Mouse (Mus musculus): ENCODE measurements around the gene Vps52. TPM values are rescaled to one million over a fixed set of nuclear protein-coding genes. Genes with fewer than 3 reads are reported as not detected.
A peak's percentile ranks its signal among the peaks of the same experiment; 100 is the strongest.
"Not testable (repeated sequence)": the region's sequence is repeated elsewhere in the genome, so short reads cannot be mapped to it uniquely, and the experiment has no call there.

Vps52 gene
- polyA plus RNA-seq, 1 experiment from 2014 or later = 43.8 TPM

GRCm38 (mm10) chr17:33998697-33999096 is 43.1 kb downstream of the Vps52 start:
- H3K4me2 ChIP-seq (ENCODE audit: low read depth); DNase-seq (ENCODE audit: low spot score); H3K9ac ChIP-seq (ENCODE audit: low read length); H3K4me1 ChIP-seq (ENCODE audit: control insufficient read depth, insufficient read depth, low read length); H3K4me3 ChIP-seq (ENCODE audit: low read depth, low read length); H3K36me3 ChIP-seq (ENCODE audit: control insufficient read depth, insufficient read depth, low read length); H3K9me3 ChIP-seq (ENCODE audit: control insufficient read depth, low read length); H3K27ac ChIP-seq (ENCODE audit: low read depth, low read length); ATAC-seq (ENCODE audit: insufficient read depth, low FRiP score, low TSS enrichment): not testable (repeated sequence)
- WGBS = 63% methylated on average over 5 of the region's 5 CpGs
- peaks cover 12% of the 10 kb centered on the region for H3K27me3 ChIP-seq (ENCODE audit: control insufficient read depth, insufficient read depth, low read length)

- DNase-seq (ENCODE audit: low spot score) = peak; percentile 20
Measured at GRCm38 (mm10) chr17:33999341-34000149, 43.9 kb downstream of the Vps52 start.

DNA sequence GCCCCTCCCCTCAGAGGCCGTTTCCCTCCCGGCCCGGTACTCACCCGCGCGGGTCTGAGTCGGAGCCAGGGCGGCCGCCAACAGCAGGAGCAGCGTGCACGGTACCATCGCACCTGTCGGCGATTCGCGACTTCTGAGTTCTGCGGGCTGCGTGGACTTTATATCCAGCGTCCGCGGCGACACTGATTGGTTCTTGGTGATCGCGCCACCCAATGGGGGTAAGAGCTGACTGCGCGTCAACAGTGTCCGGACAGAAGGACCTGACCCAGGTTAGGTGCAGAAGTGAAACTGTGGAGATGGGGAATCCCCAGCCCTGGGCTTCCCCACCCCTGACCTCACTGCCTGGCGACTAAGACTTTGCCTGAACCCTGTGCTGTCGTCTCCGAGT is 44.5 kb downstream of the Vps52 start, which contains the start of gene H2-K1:
TSS of gene H2-K1 (minus strand) at position 198 of the 388 bp plus-strand sequence.
- H3K9me3 ChIP-seq (ENCODE audit: control insufficient read depth, low read length) = no peaks in the 10 kb centered on the region
- peak within 1 kb of the TSS; percentile 43 for H3K9ac ChIP-seq (ENCODE audit: low read length)
- H3K27me3 ChIP-seq (ENCODE audit: control insufficient read depth, insufficient read depth, low read length) = peaks cover 12% of the 10 kb centered on the region
- H3K36me3 ChIP-seq (ENCODE audit: control insufficient read depth, insufficient read depth, low read length) = no peaks in the 10 kb centered on the region
- WGBS = under 1% methylated on average over 24 of the region's 30 CpGs
- no peaks in the 10 kb centered on the region for H3K4me1 ChIP-seq (ENCODE audit: control insufficient read depth, insufficient read depth, low read length)
- peak within 1 kb of the TSS; percentile 90 for H3K4me2 ChIP-seq (ENCODE audit: low read depth)
- H3K27ac ChIP-seq (ENCODE audit: low read depth, low read length) = no peak within 1 kb of the TSS
- peak; percentile 64 for DNase-seq (ENCODE audit: low spot score)
- H3K4me3 ChIP-seq (ENCODE audit: low read depth, low read length) = peak within 1 kb of the TSS; percentile 53
- peak; percentile 63 for ATAC-seq (ENCODE audit: insufficient read depth, low FRiP score, low TSS enrichment)

More at GRCm38 (mm10) chr17:33999341-34000149, 43.9 kb downstream of the Vps52 start:
- Histone ChIP-seq H3K4me2 (ENCODE audit: low read depth) (peak overlapping the region; percentile 90), H3K27me3 (ENCODE audit: control insufficient read depth, insufficient read depth, low read length) (peaks cover 12% of the 10 kb centered on the region), H3K9ac (ENCODE audit: low read length) (peak overlapping the region; percentile 43), H3K4me3 (ENCODE audit: low read depth, low read length) (peak overlapping the region; percentile 53), H3K4me1 (ENCODE audit: control insufficient read depth, insufficient read depth, low read length) (no peaks in the 10 kb centered on the region), H3K9me3 (ENCODE audit: control insufficient read depth, low read length) (no peaks in the 10 kb centered on the region), H3K36me3 (ENCODE audit: control insufficient read depth, insufficient read depth, low read length) (no peaks in the 10 kb centered on the region), H3K27ac (ENCODE audit: low read depth, low read length) (no peak overlapping the region)
- WGBS = 2% methylated on average over 70 of the region's 87 CpGs
- ATAC-seq (ENCODE audit: insufficient read depth, low FRiP score, low TSS enrichment) = peak; percentile 58

DNA sequence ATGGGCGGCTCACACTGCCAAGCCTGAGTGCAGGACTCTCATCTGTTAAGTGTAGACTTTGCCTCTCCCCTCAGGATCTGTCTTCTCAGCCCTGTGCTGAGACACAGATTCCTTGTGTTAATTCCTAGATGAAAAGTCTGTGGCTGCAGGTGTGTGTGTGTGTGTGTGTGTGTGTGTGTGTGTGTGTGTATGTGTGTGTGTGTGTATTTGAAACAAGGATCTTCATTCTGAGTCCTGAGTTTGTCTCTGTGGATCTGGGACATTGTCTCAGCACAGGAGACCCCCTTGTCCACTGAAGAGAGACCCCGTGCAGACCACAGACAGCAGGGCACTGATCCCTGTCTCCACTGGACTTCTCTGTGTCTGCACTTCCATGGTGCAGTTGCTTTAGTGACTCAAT is 45.2 kb downstream of the Vps52 start:
- not testable (repeated sequence) for H3K27ac ChIP-seq (ENCODE audit: low read depth, low read length); H3K4me3 ChIP-seq (ENCODE audit: low read depth, low read length); H3K4me1 ChIP-seq (ENCODE audit: control insufficient read depth, insufficient read depth, low read length); H3K36me3 ChIP-seq (ENCODE audit: control insufficient read depth, insufficient read depth, low read length); H3K9me3 ChIP-seq (ENCODE audit: control insufficient read depth, low read length); H3K4me2 ChIP-seq (ENCODE audit: low read depth); ATAC-seq (ENCODE audit: insufficient read depth, low FRiP score, low TSS enrichment); H3K9ac ChIP-seq (ENCODE audit: low read length); DNase-seq (ENCODE audit: low spot score)
- H3K27me3 ChIP-seq (ENCODE audit: control insufficient read depth, insufficient read depth, low read length) = peaks cover 12% of the 10 kb centered on the region
- WGBS = 65% methylated on average over 2 of the region's 2 CpGs

DNA sequence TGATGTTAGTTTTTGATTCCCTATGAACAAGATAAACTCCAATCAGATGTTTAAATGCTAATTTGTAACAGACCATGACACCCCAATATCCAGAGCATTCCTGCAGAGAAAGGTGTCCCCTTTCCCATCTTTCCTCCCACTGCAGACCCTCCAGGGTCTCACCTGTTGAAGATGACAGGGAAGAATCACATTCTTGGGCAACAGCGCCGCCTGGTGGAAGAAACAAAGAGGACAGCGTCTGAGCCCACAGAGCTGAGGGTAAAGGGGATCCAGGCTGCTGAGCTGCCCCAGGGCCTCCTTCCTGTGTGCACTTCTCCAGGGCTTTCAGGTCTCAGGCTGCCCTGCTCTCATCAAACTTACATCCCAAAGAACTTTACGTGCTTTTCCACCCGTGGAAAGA is 47.8 kb downstream of the Vps52 start:
- no peaks in the 10 kb centered on the region for H3K36me3 ChIP-seq (ENCODE audit: control insufficient read depth, insufficient read depth, low read length)
- no peaks in the 10 kb centered on the region for H3K9me3 ChIP-seq (ENCODE audit: control insufficient read depth, low read length)
- no peak overlapping the region for H3K9ac ChIP-seq (ENCODE audit: low read length)
- no peak overlapping the region for H3K4me3 ChIP-seq (ENCODE audit: low read depth, low read length)
- ATAC-seq (ENCODE audit: insufficient read depth, low FRiP score, low TSS enrichment) (no peak), DNase-seq (ENCODE audit: low spot score) (peak; percentile 64)
- H3K27me3 ChIP-seq (ENCODE audit: control insufficient read depth, insufficient read depth, low read length) = peaks cover 12% of the 10 kb centered on the region
- H3K4me1 ChIP-seq (ENCODE audit: control insufficient read depth, insufficient read depth, low read length) = no peaks in the 10 kb centered on the region
- H3K4me2 ChIP-seq (ENCODE audit: low read depth) = no peak overlapping the region
- WGBS = 3% methylated on average over 5 of the region's 5 CpGs
- no peak overlapping the region for H3K27ac ChIP-seq (ENCODE audit: low read depth, low read length)

GRCm38 (mm10) chr17:34006570-34006969 is 51.0 kb downstream of the Vps52 start:
- H3K27ac ChIP-seq (ENCODE audit: low read depth, low read length) = no peak overlapping the region
- H3K4me3 ChIP-seq (ENCODE audit: low read depth, low read length) = no peak overlapping the region
- DNase-seq (ENCODE audit: low spot score) (no peak), ATAC-seq (ENCODE audit: insufficient read depth, low FRiP score, low TSS enrichment) (no peak)
- 48% methylated on average over 2 of the region's 2 CpGs for WGBS
- H3K9me3 ChIP-seq (ENCODE audit: control insufficient read depth, low read length) = no peaks in the 10 kb centered on the region
- H3K36me3 ChIP-seq (ENCODE audit: control insufficient read depth, insufficient read depth, low read length) = no peaks in the 10 kb centered on the region
- H3K27me3 ChIP-seq (ENCODE audit: control insufficient read depth, insufficient read depth, low read length) = no peaks in the 10 kb centered on the region
- no peak overlapping the region for H3K4me2 ChIP-seq (ENCODE audit: low read depth)
- no peaks in the 10 kb centered on the region for H3K4me1 ChIP-seq (ENCODE audit: control insufficient read depth, insufficient read depth, low read length)
- H3K9ac ChIP-seq (ENCODE audit: low read length) = no peak overlapping the region

DNA sequence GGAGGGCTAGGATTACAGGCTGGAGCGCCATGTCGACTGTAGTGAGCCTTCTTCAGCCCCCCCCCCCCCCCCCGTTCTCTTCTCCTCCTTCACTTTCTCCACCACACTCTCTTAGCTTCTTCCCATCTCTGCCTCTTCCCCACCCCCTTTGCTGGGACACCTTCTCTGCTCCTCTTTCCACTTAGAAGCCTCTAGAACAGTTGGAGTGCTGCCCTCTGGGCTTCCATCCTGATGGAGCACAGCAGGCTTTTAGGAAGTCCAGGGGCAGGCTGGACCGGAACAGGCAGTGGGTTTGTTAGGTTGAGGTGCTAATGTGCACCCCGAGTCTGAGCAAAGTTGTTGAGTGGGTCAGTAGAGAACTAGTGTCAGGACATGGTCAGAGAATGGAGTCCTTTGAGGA is 54.5 kb downstream of the Vps52 start:
- ATAC-seq (ENCODE audit: insufficient read depth, low FRiP score, low TSS enrichment) (no peak), DNase-seq (ENCODE audit: low spot score) (no peak)
- H3K4me3 ChIP-seq (ENCODE audit: low read depth, low read length) = no peak overlapping the region
- no peaks in the 10 kb centered on the region for H3K36me3 ChIP-seq (ENCODE audit: control insufficient read depth, insufficient read depth, low read length)
- no peaks in the 10 kb centered on the region for H3K27me3 ChIP-seq (ENCODE audit: control insufficient read depth, insufficient read depth, low read length)
- no peaks in the 10 kb centered on the region for H3K9me3 ChIP-seq (ENCODE audit: control insufficient read depth, low read length)
- WGBS = 78% methylated on average over 5 of the region's 5 CpGs
- H3K4me1 ChIP-seq (ENCODE audit: control insufficient read depth, insufficient read depth, low read length) = no peaks in the 10 kb centered on the region
- no peak overlapping the region for H3K27ac ChIP-seq (ENCODE audit: low read depth, low read length)
- no peak overlapping the region for H3K9ac ChIP-seq (ENCODE audit: low read length)
- H3K4me2 ChIP-seq (ENCODE audit: low read depth) = no peak overlapping the region

DNA sequence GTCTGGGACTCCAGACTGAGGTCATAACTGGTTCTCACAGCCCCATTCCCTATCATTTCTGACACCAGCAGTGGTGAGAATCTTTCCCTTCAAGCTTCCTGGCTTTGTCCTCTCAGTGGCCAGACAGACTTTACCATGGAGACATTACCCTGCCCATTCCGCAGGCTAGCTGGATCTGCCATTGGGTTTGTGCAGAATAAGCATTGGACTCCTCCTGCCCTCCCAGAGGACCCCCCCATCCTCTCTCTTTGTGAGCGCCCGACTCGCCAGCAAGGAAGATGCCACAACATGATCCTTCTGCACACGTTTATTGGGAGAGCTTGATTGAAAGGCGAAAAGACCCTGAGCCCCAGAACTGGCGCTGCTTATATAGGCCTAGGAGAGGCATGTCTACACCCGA is 57.8 kb downstream of the Vps52 start:
- ATAC-seq (ENCODE audit: insufficient read depth, low FRiP score, low TSS enrichment) (no peak), DNase-seq (ENCODE audit: low spot score) (no peak)
- Histone ChIP-seq H3K4me3 (ENCODE audit: low read depth, low read length) (no peak overlapping the region), H3K27me3 (ENCODE audit: control insufficient read depth, insufficient read depth, low read length) (no peaks in the 10 kb centered on the region), H3K4me1 (ENCODE audit: control insufficient read depth, insufficient read depth, low read length) (no peaks in the 10 kb centered on the region), H3K9me3 (ENCODE audit: control insufficient read depth, low read length) (no peaks in the 10 kb centered on the region), H3K36me3 (ENCODE audit: control insufficient read depth, insufficient read depth, low read length) (no peaks in the 10 kb centered on the region), H3K27ac (ENCODE audit: low read depth, low read length) (no peak overlapping the region), H3K9ac (ENCODE audit: low read length) (no peak overlapping the region), H3K4me2 (ENCODE audit: low read depth) (no peak overlapping the region)
- 97% methylated on average over 8 of the region's 8 CpGs for WGBS

Measured in neural tube, embryonic 11.5 days (tissue).